Mouse (Mus musculus): ENCODE results near the gene Dctn1. TPM values are rescaled to one million over a fixed set of nuclear protein-coding genes. Genes with fewer than 3 reads are reported as not detected.

Gene Dctn1
- 94.5 and 95.6 TPM in 2 replicates for polyA plus RNA-seq (2015; fragmentation: Nextera tagmentation; extraction: Ambion mirVana)

DNA sequence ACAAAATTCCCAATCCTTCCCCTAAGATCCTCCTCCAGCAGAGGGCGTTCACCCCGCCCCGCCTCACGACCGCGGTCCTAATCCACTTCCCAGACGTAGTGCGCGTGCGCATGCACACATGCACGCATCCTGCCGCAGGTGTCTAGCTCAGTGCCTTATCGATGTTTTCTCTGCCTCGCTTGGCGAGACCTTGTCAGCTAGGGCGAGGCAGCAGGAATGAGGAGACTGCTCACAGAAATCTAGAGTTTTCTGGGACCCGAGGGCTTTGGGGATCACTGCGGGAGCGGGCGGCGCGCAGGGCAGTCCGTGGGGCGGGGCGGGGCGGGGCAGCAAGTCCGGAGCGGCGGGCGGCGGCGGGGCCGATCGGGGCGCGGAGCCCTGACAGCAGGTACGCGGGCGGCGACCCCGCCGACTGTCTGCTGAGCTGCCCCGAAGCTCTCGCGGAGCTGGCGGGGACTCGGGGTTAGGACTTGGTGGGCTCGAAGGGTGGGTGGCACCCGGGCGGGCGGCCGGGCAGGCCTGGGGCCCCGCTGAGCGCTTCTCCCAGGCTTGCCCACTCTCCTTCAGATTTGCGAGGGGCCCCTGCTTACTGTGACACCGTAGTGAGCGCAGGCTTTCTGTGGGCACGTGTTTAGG lies at the start of gene Dctn1:
Gene Dctn1, plus strand, starts transcription at position 314 of the 636 bp plus-strand sequence.
- no peaks in the 10 kb centered on the region for H3K9me3 ChIP-seq (ENCODE audit: control insufficient read depth, low read length)
- peaks cover 24% of the 10 kb centered on the region for H3K4me1 ChIP-seq (replicated peaks; ENCODE audit: control insufficient read depth, insufficient read depth, low read length)
- peaks cover 21% of the 10 kb centered on the region for H3K27me3 ChIP-seq (ENCODE audit: control insufficient read depth, insufficient read depth, low read depth, low read length)
- peak within 1 kb of the TSS; percentile 82 for H3K4me2 ChIP-seq (ENCODE audit: low read depth, low read length)
- H3K9ac ChIP-seq (ENCODE audit: low read length): peak within 1 kb of the TSS; percentile 93
- peak within 1 kb of the TSS; percentile 89 for H3K4me3 ChIP-seq (ENCODE audit: low read length)
- WGBS: 0% methylated on average over 50 of the region's 58 CpGs
- ATAC-seq (ENCODE audit: low read depth): peak; percentile 87
- no peaks in the 10 kb centered on the region for H3K36me3 ChIP-seq (ENCODE audit: control insufficient read depth, insufficient read depth, low read length)
- H3K27ac ChIP-seq (ENCODE audit: low read length): peak within 1 kb of the TSS; percentile 84

DNA sequence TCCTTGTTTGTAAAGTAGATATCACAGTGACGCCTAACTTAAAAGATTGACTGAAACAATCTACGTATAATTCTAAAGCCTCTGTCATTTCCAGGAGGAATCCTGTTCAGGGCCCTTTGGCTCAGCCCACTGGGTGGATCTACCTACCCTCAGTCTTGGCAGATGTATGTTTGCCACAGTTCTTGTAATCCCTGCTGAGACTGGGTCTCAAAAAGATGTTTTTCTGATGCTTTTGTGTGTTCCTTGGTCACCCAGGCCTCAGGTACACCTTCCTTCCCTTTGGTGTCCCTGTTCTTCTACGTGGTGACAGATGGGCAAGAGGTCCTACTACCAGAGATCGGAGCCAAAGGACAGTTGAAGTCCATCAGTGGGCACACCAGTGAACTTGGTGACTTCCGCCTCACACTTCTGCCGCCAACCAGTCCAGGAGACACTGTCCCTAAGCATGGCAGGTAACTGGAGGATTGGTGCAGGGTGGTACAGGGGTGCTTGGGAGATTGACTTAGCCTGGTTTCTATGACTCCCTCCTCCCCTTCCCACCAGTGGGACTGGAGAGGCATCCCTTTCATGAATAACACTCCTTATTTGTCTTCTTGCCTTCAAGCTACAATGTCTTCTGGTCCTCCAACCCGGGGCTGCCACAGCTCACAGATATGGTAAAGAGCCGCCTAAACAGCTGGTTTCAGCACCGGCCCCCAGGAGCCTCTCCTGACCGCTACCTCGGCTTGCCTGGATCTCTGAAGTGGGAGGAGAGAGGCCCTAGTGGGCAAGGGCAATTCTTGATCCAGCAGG lies 49.2 kb upstream of the Dctn1 start:
- peak overlapping the region; percentile 90 for H3K9ac ChIP-seq (ENCODE audit: low read length)
- H3K36me3 ChIP-seq (ENCODE audit: control insufficient read depth, insufficient read depth, low read length): peaks cover 20% of the 10 kb centered on the region
- H3K9me3 ChIP-seq (ENCODE audit: control insufficient read depth, low read length): no peaks in the 10 kb centered on the region
- peak overlapping the region; percentile 93 for H3K4me2 ChIP-seq (ENCODE audit: low read depth, low read length)
- H3K4me3 ChIP-seq (ENCODE audit: low read length): peak overlapping the region; percentile 71
- 59% methylated on average over 11 of the region's 11 CpGs for WGBS
- H3K27ac ChIP-seq (ENCODE audit: low read length): peak overlapping the region; percentile 69
- H3K27me3 ChIP-seq (ENCODE audit: control insufficient read depth, insufficient read depth, low read depth, low read length): no peaks in the 10 kb centered on the region
- no peak for ATAC-seq (ENCODE audit: low read depth)
- peaks cover 27% of the 10 kb centered on the region for H3K4me1 ChIP-seq (replicated peaks; ENCODE audit: control insufficient read depth, insufficient read depth, low read length)

DNA sequence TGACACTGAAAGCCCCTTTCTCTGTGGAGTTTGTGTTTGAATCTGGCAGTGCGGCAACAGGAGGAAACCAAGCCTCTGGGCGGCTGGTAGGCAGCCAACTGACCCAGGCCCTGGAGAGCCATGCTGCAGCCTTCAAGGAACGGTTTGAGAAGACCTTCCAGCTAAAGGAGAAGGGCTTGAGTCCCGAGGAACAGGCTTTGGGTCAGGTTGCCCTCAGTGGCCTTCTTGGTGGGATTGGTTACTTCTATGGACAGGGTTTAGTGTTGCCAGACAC lies 48.6 kb upstream of the Dctn1 start:
- ATAC-seq (ENCODE audit: low read depth): no peak
- peaks cover 27% of the 10 kb centered on the region for H3K4me1 ChIP-seq (replicated peaks; ENCODE audit: control insufficient read depth, insufficient read depth, low read length)
- no peak overlapping the region for H3K4me2 ChIP-seq (ENCODE audit: low read depth, low read length)
- H3K9me3 ChIP-seq (ENCODE audit: control insufficient read depth, low read length): no peaks in the 10 kb centered on the region
- peaks cover 20% of the 10 kb centered on the region for H3K36me3 ChIP-seq (ENCODE audit: control insufficient read depth, insufficient read depth, low read length)
- WGBS: 66% methylated on average over 4 of the region's 4 CpGs
- no peak overlapping the region for H3K27ac ChIP-seq (ENCODE audit: low read length)
- no peak overlapping the region; the same call in 1 of the 2 replicates for H3K9ac ChIP-seq (ENCODE audit: low read length)
- no peaks in the 10 kb centered on the region for H3K27me3 ChIP-seq (ENCODE audit: control insufficient read depth, insufficient read depth, low read depth, low read length)
- H3K4me3 ChIP-seq (ENCODE audit: low read length): no peak overlapping the region

DNA sequence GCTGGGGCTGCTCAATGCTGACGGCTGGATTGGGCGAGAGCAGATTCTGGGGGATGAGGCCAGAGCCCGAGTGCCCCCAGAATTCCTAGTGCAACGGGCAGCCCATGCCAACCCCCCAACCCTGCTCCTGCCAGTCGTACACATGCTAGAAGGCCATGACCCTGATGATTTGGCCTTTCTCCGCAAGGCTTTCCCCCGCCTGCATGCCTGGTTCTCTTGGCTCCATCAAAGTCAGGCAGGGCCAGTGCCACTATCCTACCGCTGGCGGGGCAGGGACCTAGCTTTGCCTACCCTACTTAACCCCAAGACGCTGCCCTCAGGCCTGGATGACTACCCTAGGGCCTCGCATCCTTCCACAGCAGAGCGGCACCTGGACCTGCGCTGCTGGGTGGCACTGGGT lies 48.1 kb upstream of the Dctn1 start:
- no peak overlapping the region for H3K4me2 ChIP-seq (ENCODE audit: low read depth, low read length)
- no peak overlapping the region for H3K9ac ChIP-seq (ENCODE audit: low read length)
- H3K27ac ChIP-seq (ENCODE audit: low read length): no peak overlapping the region
- no peak for ATAC-seq (ENCODE audit: low read depth)
- peaks cover 31% of the 10 kb centered on the region for H3K4me1 ChIP-seq (replicated peaks; ENCODE audit: control insufficient read depth, insufficient read depth, low read length)
- H3K27me3 ChIP-seq (ENCODE audit: control insufficient read depth, insufficient read depth, low read depth, low read length): no peaks in the 10 kb centered on the region
- no peaks in the 10 kb centered on the region for H3K9me3 ChIP-seq (ENCODE audit: control insufficient read depth, low read length)
- H3K4me3 ChIP-seq (ENCODE audit: low read length): no peak overlapping the region
- WGBS: 87% methylated on average over 13 of the region's 13 CpGs
- H3K36me3 ChIP-seq (ENCODE audit: control insufficient read depth, insufficient read depth, low read length): peaks cover 20% of the 10 kb centered on the region

DNA sequence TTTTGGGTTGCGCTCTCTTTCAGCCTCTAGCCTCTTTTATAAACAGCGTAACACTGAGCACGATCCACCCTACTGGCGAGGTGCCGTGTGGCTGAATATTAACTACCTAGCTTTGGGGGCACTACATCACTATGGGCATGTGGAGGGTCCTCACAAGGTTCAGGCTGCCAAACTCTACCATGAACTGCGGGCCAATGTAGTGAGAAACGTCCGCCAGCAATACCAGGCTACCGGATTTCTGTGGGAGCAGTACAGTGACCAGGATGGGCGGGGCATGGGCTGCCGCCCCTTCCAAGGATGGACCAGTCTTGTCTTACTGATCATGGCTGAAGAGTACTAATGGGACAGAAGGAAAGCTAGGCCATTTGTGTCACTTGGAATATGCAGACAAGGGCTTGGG lies 47.4 kb upstream of the Dctn1 start:
- H3K4me3 ChIP-seq (ENCODE audit: low read length): no peak overlapping the region
- H3K27ac ChIP-seq (ENCODE audit: low read length): no peak overlapping the region
- 75% methylated on average over 11 of the region's 11 CpGs for WGBS
- H3K9me3 ChIP-seq (ENCODE audit: control insufficient read depth, low read length): no peaks in the 10 kb centered on the region
- no peak for ATAC-seq (ENCODE audit: low read depth)
- H3K27me3 ChIP-seq (ENCODE audit: control insufficient read depth, insufficient read depth, low read depth, low read length): no peaks in the 10 kb centered on the region
- H3K4me1 ChIP-seq (replicated peaks; ENCODE audit: control insufficient read depth, insufficient read depth, low read length): peaks cover 36% of the 10 kb centered on the region
- peaks cover 20% of the 10 kb centered on the region for H3K36me3 ChIP-seq (ENCODE audit: control insufficient read depth, insufficient read depth, low read length)
- H3K9ac ChIP-seq (ENCODE audit: low read length): no peak overlapping the region
- H3K4me2 ChIP-seq (ENCODE audit: low read depth, low read length): no peak overlapping the region

DNA sequence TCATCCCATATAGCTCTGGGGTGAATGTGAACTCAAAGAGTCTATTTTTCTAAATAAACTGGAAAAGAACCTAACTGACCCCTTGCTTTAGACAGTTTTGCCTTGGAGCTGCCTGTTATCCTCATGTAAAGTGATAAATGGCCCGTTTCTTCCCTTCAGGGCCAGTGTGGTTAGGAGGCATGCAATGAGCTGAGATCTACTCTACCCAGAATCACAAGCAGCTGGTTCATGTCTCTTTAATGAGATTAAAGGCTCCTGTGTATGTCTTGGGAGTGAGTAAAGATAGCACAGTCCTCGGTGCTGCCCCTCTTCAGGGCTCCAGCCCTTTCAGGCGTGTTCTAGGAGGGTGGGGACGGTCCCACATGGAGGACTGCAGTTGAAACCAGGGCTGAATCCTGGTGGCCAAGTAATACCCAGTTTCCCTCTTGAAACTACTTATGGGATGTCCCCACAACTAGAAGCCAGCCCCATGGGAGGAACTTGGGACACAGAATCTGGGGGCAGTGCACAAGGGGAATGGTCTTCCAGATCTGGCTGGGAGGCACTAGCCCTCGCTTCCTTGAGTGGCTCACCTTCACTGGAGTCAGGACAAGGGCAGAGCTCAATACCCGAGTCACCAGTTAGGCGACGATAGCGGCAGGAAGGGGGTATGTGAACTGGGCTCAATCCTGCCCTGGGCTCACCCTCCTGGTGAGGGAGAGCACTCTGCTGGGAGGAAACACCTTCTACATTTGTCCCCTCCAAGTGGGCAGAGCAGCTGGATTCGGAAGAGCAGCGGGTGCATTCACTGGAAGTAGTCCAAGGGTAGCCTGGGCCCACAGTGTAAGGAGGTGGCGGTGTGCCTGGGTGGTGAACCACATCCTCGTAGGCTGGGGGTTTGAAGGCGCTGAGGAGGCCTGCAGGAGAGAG lies 46.6 kb upstream of the Dctn1 start:
- Histone ChIP-seq H3K27me3 (ENCODE audit: control insufficient read depth, insufficient read depth, low read depth, low read length) (no peaks in the 10 kb centered on the region), H3K9ac (ENCODE audit: low read length) (peak overlapping the region; percentile 26; the same call in 1 of the 2 replicates), H3K4me1 (replicated peaks; ENCODE audit: control insufficient read depth, insufficient read depth, low read length) (peaks cover 39% of the 10 kb centered on the region), H3K27ac (ENCODE audit: low read length) (no peak overlapping the region), H3K9me3 (ENCODE audit: control insufficient read depth, low read length) (no peaks in the 10 kb centered on the region), H3K36me3 (ENCODE audit: control insufficient read depth, insufficient read depth, low read length) (peaks cover 20% of the 10 kb centered on the region), H3K4me3 (ENCODE audit: low read length) (no peak overlapping the region), H3K4me2 (ENCODE audit: low read depth, low read length) (no peak overlapping the region)
- 69% methylated on average over 14 of the region's 14 CpGs for WGBS
- no peak for ATAC-seq (ENCODE audit: low read depth)

DNA sequence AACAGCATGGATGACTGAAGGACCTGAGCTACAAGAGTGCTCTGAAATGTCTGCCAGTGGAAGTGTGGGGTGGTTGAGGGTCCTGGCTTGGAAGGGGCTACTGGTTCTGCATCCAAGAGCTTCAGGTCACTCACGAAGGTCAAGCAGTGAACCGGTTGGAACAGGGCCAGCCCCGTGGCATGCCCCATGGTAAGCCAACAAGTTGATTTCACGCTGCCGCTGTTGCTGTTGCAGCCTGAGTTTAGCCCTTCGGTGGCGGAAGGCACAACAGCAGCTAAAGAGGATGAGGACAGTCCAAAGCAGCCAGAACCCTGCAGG lies 46.0 kb upstream of the Dctn1 start:
- Histone ChIP-seq H3K4me1 (replicated peaks; ENCODE audit: control insufficient read depth, insufficient read depth, low read length) (peaks cover 40% of the 10 kb centered on the region), H3K4me2 (ENCODE audit: low read depth, low read length) (peak overlapping the region; percentile 96; the same call in 1 of the 2 replicates), H3K27me3 (ENCODE audit: control insufficient read depth, insufficient read depth, low read depth, low read length) (no peaks in the 10 kb centered on the region), H3K9ac (ENCODE audit: low read length) (peak overlapping the region; percentile 26; the same call in 1 of the 2 replicates), H3K36me3 (ENCODE audit: control insufficient read depth, insufficient read depth, low read length) (peaks cover 20% of the 10 kb centered on the region), H3K4me3 (ENCODE audit: low read length) (no peak overlapping the region), H3K9me3 (ENCODE audit: control insufficient read depth, low read length) (no peaks in the 10 kb centered on the region), H3K27ac (ENCODE audit: low read length) (no peak overlapping the region)
- 76% methylated on average over 7 of the region's 7 CpGs for WGBS
- no peak for ATAC-seq (ENCODE audit: low read depth)

DNA sequence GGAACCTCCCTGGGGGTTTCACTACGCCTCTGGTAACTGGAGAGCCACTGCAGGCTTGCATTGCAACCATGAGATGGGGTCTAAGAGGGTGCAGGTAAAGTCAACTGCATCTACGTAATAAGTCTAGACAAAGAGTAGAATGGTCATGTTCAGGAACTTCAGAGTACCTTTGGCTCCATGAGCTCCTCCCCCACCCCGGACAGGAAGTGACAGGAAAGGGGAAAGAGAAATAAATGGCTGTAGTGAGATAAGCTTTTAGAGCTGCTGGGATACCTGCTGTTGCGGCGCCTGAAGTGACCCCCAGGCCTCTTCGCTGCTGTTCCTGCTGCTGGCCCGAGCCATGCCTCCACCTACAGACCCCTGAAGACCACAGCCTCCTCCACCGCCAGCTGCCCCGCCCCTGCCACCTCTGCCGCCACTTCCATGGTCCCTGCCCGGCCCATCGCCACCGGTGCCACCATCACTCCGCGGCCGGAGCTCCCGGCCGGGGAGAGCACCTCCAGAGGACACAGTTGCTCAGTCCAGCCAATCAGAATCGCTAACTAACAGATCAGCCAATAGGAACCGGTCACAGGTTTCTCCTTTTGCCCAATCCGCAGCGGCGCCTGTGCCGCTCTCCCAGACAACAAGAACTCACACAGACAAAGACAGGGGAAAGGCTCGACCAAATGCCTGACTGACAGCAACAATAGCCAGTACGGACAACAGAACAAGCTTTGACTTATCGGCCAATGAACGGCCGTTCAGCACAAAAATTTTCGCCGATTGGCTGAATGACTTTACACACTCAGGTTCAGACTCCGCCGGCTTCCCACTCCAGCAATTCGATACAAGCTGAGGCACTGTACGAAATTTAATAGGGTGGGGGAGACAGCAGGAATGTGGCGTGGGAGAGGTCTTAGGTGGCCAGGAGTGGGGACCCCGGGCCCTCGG lies 44.5 kb upstream of the Dctn1 start, which contains the start of gene Wbp1:
Gene Wbp1, minus strand, starts transcription at position 630 of the 933 bp plus-strand sequence.
- H3K27ac ChIP-seq (ENCODE audit: low read length): peak within 1 kb of the TSS; percentile 97
- peak; percentile 95 for ATAC-seq (ENCODE audit: low read depth)
- H3K4me1 ChIP-seq (replicated peaks; ENCODE audit: control insufficient read depth, insufficient read depth, low read length): peaks cover 37% of the 10 kb centered on the region
- peaks cover 20% of the 10 kb centered on the region for H3K36me3 ChIP-seq (ENCODE audit: control insufficient read depth, insufficient read depth, low read length)
- peak within 1 kb of the TSS; percentile 72 for H3K4me3 ChIP-seq (ENCODE audit: low read length)
- peak within 1 kb of the TSS; percentile 96 for H3K4me2 ChIP-seq (ENCODE audit: low read depth, low read length)
- no peaks in the 10 kb centered on the region for H3K27me3 ChIP-seq (ENCODE audit: control insufficient read depth, insufficient read depth, low read depth, low read length)
- WGBS: under 1% methylated on average over 38 of the region's 38 CpGs
- H3K9ac ChIP-seq (ENCODE audit: low read length): peak within 1 kb of the TSS; percentile 90
- no peaks in the 10 kb centered on the region for H3K9me3 ChIP-seq (ENCODE audit: control insufficient read depth, low read length)
